Mouse (Mus musculus): ENCODE measurements around the gene Kdelr3.

Kdelr3 gene

DNA sequence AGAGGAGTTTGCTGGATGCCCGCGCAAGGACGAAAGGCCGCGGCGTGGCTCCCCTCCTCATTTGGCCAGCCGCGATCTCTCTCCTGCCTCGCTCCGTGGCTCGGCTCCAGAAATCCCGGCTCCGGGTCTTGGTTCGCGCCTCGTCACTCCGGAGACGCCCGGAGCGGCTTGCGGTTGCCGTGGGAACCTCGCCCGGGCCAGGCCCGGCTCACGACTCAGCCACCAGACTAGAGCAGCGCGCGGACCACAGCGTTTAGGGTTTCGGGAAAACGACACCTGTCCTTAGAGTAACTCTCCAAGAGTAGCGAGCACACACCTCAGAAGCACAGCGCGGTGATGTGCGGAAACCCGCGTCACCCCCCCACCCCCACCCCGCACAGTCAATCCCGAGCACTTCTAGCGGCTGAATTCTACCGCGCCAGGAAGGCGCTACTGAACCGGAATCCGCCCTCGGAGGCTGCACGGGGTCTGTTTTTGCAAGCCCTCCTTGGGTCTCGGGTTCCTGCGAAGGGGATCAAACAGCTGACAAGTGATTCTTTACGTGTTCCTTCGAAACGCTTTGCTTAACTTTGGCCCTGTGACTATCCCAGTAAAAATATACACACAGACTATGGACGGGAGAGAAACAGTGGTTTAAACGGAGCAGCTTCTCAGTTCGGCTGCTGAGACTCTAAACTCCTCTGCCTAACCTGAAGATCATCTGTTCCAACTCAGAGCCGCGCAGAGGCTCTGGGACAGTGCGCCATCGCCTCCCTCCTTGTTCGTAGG lies 4.5 kb upstream of the Kdelr3 start:
- DNase-seq (ENCODE audit: low spot score in 2 of 2): peak; percentile 77 to 80

DNA sequence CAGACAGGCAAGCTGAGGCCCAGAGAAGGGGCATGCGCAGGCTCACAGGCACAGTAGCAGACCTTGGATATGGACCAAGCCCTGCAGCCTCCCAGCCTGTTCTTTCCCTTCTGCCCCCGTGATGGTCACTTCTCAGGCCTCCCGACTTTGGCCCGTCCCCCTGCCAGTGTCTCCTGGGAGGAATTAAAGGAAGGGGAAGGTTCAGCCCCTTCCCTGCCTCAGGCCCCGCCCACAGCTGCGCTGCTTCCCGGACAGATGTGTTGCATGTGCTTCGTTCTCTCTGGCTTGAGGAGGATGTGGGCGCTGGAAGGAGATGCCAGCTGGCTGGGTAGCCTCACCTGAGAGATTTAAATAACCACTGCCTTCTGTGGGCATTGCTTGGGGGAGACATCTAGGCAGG lies 2.3 kb upstream of the Kdelr3 start:
- no peak for DNase-seq (ENCODE audit: low spot score in 2 of 2)

DNA sequence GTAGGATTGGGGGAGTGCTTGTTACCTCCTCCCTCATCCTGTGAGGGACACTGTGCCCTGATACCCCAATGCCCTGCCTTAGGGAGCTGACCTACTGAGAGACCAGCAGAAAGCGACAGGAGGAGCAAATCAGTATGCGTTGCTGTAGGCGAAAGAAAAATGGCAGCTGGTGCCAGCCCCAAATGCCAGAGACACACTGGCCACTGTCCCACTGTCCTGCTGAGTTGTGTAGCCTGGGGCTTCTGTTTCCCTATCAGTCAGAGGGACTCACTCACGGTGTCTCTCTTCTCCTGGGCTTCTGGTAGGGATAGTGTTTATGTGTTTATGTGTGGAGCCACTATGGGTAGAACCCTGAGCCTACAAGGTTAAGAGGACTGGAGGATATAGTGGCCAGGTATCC lies 1.5 kb downstream of the Kdelr3 start:
- DNase-seq (ENCODE audit: low spot score in 2 of 2): no peak

DNA sequence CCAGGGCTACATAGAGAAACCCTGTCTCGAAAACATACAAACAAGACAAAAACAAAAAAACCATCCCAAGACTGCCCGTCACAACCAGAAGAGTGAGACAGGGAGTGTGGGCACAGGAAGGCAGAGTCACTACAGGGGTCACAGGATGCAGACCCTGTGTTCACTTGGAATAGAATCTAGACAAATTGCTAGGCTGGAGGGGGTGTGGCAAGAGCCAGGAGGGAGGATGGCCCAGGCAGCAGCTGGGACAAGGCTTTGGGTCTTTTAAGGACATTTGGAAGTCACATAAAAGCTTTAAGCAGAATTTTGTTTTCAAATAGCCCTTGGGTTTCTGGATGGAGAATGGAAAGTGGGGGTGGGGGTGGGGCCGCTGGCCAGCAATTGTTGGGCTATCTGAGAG lies 2.4 kb downstream of the Kdelr3 start:
- DNase-seq (ENCODE audit: low spot score in 2 of 2): no peak

DNA sequence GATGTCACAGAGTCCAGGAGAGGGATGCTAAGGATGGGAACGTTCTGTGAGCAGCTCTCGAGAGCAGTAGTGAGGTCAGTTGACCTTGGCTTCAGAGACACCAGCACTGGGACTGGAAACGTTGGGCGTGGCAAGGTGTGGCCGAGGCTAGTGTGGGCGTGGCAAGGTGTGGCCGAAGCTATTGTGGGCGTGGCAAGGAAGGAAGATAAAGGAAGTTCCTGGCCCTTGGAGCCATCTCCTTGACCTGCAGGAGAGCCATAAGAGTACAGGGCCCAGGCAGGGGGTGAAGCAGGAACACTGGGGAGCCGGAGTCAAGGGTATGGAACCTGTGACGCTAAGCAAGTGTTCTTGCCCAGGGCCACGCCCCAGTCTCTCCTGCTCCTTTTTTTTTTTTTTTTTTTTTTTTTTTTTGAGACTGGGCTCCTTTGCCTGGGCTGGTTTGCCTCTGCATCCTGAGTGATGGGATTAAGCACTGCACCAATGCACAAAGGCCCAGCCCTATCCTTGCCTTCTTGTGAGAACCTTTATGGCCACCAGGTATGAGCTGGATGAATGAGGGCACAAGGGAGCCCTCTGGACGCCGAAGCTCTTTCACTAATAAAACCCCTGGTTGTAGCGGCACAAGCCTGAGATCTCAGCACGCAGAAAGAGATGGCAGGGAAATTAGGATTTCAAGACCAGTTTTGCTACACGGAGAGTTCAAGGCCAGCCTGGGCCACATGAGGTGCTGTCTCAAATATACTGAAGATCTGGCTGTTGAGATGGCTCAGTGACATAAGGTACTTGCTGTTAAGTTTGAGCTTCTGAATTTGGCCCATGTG lies 3.4 kb downstream of the Kdelr3 start:
- DNase-seq (ENCODE audit: low spot score in 2 of 2): no peak

DNA sequence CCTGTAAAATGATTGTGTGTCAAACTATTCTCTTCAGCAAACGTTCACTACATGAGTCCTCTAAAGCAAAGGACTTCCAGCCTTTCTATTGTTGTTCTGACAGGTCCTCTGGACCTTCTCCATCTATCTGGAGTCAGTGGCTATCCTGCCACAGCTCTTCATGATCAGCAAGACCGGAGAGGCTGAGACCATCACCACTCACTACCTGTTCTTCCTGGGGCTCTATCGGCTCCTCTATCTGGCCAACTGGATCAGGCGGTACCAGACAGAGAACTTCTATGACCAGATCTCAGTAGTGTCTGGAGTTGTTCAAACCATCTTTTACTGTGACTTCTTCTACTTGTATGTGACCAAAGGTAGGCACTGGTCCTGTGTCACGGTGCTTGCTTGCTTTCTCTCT lies 9.4 kb downstream of the Kdelr3 start:
- DNase-seq (ENCODE audit: low spot score in 2 of 2): no peak

DNA sequence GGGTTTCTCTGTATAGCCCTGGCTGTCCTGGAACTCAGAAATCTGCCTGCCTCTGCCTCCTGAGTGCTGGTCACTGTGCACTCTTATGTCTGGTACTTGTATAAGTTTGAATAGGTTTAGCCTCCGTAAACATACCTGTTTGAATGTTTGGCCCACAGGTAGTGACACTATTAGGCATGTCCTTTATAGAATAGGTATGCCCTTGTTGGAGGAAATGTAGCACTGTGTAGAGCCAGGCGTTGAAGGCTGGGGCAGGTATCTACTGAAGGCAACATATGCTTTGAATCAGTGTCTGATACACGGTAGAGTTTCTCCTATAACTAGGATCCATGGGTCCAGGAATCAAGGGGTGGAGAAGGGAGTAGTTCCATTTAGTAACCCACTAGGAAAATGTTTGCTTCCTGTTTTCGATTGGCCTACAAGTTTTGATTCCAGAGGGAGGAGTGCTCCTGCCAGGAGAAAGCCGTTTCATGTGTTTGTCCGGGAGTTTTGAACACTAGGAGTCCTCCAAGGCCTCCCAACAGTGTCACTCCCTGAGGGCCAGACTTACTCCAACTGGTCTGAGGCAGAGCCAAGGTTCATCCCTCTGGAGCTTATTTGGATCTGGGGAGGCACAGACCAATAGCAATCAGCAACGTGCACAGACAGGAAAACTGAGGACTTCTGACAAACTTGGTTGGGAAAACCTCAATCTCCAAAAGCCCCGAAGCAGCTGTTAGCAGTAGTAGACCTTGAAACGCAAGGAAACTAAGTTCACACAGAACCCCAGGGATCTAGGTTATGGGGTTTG lies 10.0 kb downstream of the Kdelr3 start:
- DNase-seq (ENCODE audit: low spot score in 2 of 2): no peak

DNA sequence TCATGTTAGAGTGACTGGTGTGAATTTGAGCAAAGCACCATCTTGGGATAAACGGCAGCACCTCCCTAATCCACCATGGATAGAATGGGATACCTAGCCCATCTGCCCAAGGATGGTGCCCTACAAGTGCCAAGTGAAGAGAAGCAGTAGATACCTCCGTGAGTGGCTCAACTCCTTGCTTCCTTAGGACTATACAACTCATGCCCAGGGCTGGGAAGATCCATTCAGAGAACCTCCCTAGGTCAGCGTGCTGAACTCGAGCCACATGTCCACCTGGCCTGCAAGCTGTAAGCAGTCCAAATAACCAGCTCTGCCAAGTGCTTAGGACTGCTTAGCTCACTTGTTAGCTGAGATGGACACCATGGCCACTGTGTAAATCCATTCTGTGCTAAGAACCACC lies 11.0 kb downstream of the Kdelr3 start:
- DNase-seq (ENCODE audit: low spot score in 2 of 2): no peak

DNA sequence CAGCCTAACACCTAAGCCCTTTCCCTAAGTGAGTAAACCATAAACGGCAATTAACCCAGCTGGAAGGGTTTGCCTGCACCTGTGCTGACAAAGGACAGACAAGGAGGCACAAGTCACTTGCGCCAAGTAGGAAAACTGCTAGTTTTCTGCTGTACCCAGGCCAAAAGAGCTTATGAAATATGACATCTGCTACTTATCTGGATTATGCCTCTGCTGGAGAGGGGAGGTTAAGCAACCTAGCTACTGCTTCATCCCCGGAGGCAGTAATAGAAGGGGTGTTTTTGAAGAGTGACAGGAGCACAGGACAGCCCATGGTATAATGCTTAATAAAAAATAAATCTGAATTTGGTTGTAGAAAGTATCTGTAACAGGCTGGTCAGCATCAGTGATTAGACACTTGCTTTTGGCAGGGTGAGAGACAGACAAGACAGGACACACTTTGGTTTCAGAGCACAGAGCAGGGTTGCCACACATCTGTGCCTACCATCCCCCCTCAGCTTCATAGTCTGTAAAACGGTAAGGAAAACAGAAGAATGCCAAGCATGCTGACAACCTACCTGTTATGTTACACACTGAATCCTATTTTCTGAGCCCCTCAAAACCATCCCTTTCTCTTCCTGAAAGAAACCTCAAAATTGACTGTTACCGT lies 11.9 kb downstream of the Kdelr3 start:
- no peak for DNase-seq (ENCODE audit: low spot score in 2 of 2)

DNA sequence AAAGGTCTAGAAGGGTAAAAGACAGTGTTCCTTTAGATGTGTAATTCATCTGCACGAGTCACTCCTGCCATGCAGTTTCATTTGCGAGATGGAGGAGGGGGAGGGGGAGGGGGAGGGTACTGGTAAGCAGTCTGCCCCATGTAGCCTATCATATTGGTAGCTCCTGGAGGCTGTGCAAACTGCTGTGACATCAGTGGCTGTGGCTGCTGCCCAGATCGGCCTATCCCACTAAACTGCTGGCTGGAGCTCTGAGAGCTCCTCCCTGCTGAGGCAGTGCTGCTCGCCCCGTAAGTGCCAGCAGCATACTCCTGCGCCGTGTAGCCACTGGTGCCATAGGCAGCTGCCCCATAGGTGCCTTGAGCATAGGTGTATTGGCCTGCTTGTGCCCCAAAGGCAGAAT lies 13.7 kb downstream of the Kdelr3 start:
- no peak for DNase-seq (ENCODE audit: low spot score in 2 of 2)

DNA sequence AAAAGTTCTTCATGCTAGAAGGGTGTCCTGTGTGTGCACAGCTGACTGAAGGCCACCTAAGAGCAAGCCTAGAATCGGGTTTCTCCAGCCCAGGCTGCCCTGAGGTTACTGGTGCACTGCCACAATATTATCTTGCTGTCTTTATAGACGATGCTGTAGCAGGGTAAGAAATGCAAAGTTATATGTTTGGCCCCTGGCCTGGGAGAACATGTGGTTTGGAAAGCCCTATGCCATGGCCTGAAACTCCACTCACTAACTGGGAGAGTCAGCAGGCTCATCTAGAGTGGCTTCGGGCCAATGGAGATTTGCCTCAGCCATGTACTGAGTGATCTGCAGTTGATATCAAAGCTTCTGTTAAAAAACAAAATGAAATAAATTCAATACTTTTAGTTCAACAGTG lies 17.6 kb downstream of the Kdelr3 start:
- DNase-seq (ENCODE audit: low spot score in 2 of 2): no peak

DNA sequence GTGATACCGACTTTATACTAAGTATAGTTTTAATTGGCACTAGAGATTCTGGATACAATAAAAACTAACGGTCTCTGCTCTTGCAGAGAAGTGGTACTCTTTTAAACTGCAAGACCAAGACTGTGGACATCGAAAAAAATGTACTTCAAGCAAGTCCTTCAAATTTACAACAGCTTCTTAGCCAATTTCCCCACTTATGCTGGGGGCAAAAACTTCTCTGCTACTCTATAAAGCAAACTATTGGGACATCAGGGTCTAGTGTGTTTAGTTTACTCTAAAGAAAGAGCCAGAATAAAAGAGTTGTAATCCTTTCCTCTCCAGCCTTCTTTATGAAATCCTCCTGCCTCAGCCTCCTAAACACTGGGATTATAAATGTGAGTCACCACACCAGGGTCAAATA lies 27.8 kb downstream of the Kdelr3 start:
- DNase-seq (ENCODE audit: low spot score in 2 of 2): no peak

DNA sequence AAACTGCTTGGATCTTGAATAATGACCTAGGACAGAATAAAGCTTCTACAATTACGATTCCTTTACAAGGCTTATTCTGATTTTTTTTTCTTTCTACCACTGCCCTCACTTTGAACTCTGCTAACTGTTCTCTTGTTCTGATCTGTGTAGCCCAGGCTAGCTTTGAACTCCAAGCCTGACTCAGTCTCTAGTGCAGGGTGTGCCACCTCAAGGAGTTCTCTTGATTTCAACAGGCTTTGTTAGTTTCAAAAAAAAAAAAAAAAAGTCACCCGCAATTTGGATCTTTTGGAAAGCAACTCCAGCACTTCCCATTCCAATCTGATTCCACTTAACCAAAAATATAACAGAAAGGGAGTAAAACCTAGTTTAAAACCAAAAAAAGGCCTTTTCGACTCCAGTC lies 29.3 kb downstream of the Kdelr3 start:
- no peak for DNase-seq (ENCODE audit: low spot score in 2 of 2)

DNA sequence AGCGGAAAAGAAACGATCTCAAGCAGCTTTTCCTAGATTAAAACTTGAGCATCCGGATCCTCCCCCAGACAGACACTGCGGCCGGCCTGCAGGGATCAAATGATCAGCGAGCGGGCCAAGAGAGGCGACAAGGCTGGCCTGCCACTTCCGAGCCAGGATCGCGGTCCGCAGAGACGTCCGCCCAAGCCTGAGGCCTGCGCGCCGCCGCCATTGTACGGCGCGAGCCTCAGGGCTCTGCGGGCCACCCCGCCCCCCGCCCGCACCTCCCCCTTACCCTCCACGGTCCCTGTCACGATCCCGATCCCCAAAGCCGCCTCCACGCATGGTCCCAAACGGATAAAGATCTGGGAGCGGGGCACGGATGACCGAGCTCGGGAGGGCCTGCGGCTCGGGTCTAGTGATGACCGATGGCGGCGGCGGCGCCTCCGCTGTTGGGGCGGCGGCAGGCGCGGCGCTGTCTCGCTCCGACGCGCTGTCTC lies 29.7 kb downstream of the Kdelr3 start:
- no peak for DNase-seq (ENCODE audit: low spot score in 2 of 2)

DNA sequence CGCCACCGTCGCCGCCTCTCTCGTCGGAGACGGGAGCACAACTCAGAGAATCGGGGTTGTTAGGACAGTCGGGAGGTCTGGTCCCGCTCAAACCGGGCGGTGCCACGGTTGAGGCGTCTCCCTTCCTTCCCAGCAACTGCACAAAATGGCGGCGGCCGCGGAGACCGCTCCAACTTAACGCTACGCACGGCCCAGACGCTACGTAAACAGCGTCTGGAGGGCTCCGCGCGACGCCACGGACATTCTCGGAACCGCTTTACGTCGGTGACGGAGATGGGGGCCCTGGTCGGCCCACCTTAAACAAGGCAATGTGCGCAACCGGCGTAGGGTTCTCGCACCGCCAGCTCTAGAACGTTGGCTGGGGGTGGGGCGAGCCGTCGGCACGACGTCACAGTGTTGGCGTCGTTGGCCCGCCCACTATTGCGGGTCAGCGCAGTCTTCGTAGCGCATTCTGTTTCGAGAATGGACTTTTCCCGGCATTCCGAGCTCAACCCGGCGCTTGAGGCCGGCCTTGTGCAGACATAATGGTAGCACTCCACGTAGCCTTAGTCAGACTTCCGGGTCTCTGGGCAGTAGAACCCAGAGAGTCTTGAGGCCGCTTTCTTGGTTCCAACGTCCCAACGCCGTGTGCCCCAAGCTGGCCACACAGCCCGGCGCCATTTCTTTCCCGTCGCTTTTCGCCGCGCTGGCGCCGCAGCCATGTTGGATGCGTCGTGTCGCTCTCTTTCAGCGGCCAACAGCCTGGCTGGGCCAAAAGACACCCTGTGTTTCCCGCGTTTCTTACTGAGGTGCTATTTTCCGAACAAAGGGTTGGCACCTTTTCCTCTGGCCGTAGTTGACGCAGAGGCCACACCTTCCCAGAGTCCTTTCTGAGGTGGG lies 30.4 kb downstream of the Kdelr3 start, which contains the start of gene Ddx17:
Gene Ddx17, minus strand, starts transcription at position 332 of the 879 bp plus-strand sequence.
- peak; percentile 98 for DNase-seq (ENCODE audit: low spot score in 2 of 2)

DNA sequence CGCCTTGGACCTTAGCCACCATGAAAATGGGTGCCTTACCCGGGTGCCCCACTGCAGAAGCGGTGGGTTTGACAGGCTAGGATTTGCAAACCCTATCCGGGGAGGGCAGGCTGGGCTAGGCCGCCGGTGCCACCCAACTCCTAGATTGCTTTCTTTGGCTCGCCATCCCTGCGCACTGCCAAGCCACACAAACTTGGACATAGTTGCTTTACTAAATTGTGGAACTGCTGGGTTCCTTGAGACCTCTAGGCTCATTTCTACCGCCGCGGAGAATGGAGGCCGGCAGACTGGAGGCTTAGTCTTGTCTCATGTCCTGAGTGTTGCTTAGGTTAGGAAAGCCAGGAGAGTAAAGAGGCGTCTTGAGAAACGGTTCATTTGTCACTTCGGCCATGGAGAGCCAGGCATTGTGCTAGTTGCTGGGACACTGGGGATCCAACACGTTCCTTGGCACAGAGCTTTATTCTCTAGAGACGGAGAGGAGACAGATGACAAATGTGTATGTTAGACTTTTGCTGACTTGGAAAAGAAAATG lies 31.1 kb downstream of the Kdelr3 start:
- no peak for DNase-seq (ENCODE audit: low spot score in 2 of 2)

DNA sequence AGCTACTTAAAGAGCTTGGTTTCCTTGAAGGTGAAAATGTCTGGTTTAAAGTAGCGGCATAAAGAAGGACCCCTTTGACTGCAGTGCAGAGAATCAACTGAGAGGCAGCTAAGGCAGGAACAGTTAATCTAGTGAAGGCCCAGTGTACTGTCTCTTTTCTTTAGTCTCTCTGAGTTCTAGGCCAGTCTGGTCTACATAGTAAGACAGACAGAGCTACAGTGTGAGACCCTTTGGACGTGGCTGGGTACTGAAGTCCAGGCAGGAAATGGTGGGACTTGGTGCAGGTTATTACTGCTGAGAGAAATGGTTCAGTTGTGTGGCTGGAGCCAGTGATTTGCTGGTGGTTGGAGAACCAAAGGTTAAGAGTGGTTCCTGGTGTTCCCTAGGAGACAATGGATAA lies 32.0 kb downstream of the Kdelr3 start:
- DNase-seq (ENCODE audit: low spot score in 2 of 2): no peak

DNA sequence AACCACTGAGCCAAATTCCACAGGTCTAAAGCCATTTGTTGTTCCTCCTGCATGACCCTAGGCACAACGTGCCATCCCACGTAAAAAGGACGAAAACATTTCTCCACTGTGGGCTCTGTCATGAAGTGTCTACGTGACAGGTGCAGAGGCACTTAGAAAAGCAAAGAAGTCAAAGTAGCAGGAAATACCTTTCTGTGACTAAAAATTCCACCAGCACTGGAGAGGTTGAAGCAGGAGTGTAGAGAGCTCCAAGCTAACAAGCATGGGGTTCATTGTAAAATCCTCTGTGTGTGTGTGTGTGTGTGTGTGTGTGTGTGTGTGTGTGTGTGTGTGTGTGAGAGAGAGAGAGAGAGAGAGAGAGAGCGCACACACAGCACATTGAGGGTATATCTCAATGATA lies 36.4 kb downstream of the Kdelr3 start:
- no peak for DNase-seq (ENCODE audit: low spot score in 2 of 2)

DNA sequence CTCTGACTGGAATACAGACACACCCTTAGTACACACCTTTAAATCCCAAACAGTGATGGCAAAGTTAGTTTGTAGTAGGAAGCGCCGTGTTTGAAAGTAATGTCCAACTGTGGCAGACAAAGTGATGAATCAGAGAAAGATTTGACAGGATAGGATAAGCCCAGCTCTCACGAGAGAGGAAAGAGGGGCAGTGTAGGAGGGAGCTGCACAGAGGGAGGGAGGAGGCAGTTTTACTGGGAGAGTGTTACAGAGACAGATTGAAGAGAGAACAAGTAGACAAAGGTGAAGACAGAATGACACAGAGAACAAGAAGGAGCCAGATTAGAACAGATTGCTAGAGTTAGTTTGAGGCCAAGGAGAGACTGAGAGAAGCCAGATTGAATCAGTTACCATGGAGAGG lies 43.4 kb downstream of the Kdelr3 start:
- no peak for DNase-seq (ENCODE audit: low spot score in 2 of 2)

DNA sequence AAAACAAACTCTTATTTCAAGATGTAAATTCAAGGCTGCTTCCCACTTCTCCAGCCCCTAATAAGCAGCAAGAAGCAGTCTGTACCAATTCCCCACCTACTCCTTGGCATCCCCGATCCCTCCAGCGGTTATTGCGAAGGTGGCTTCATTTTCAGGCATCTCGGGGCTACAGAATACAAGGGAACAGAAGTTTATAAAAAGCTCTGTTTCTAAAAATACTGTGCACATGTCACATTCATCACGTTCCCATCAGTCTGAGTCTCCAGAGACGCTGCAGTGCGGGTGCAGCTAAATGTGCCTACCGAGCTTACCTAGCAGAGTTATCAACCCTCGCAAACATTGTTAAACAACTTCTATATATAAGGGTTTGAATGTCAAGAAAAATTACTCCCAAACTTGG lies 46.2 kb downstream of the Kdelr3 start:
- peak; percentile 49 to 83 for DNase-seq (ENCODE audit: low spot score in 2 of 2)

All from right cerebral cortex, postnatal 36 days (tissue).